Mouse (Mus musculus) neural tube, embryonic 14.5 days (tissue): ENCODE data around the gene Cenpx. TPM values are rescaled to one million over a fixed set of nuclear protein-coding genes. Genes with fewer than 3 reads are reported as not detected.
"Not testable (repeated sequence)": the region's sequence is repeated elsewhere in the genome, so short reads cannot be mapped to it uniquely, and the experiment has no call there.

Experiments
- ATAC-seq: fragments of 200-750 bp; cut with Nextera tagmentation; 2 replicates; pipeline ENCODE4 v1.8.0; 2017; ENCODE audit warnings: low read depth, mild to moderate bottlenecking, moderate TSS enrichment, moderate library complexity
- H3K27ac ChIP-seq: fragments of 300-500 bp; sonication (generic); 2 replicates; pipeline ENCODE4 v1.5.1; 2014; ENCODE audit warnings: low read depth, mild to moderate bottlenecking, control low read depth, low read length, moderate library complexity, mixed read lengths
- H3K27me3 ChIP-seq: fragments of 300-500 bp; sonication (generic); 2 replicates; pipeline ENCODE4 v1.6.1; 2014; ENCODE audit warnings: low read length; ENCODE audit not compliant: control insufficient read depth, insufficient read depth
- H3K36me3 ChIP-seq: fragments of 300-500 bp; sonication (generic); 2 replicates; pipeline ENCODE4 v1.6.1; 2014; ENCODE audit warnings: low read length, mixed read lengths; ENCODE audit not compliant: control insufficient read depth, insufficient read depth
- H3K4me1 ChIP-seq: fragments of 300-500 bp; sonication (generic); 2 replicates; pipeline ENCODE4 v1.6.1; 2014; ENCODE audit warnings: low read length; ENCODE audit not compliant: control insufficient read depth, insufficient read depth
- H3K4me2 ChIP-seq: fragments of 300-500 bp; sonication (generic); 2 replicates; pipeline ENCODE4 v1.6.1; 2014; ENCODE audit warnings: mild to moderate bottlenecking, low read depth, low read length, control low read depth
- H3K4me3 ChIP-seq: fragments of 300-500 bp; sonication (generic); 2 replicates; pipeline ENCODE4 v1.5.1; 2014; ENCODE audit warnings: low read depth, low read length, control low read depth, mixed read lengths
- H3K9ac ChIP-seq: fragments of 300-500 bp; sonication (generic); replicated peaks from 2 replicates; pipeline ENCODE4 v1.6.1; 2014; ENCODE audit warnings: low read depth, mild to moderate bottlenecking, control low read depth, low read length, mixed read lengths
- H3K9me3 ChIP-seq: fragments of 300-500 bp; sonication (generic); 2 replicates; pipeline ENCODE4 v1.6.1; 2016; ENCODE audit warnings: low read length; ENCODE audit not compliant: control insufficient read depth
- WGBS: fragments of 180-500 bp; shearing (Covaris S2); extraction: QIAGEN DNeasy Blood & Tissue Kit; methylation state at CpG from one replicate; pipeline ENCODE4 v1.1.7; 2014; 5-methylcytosine and 5-hydroxymethylcytosine counted together
- polyA plus RNA-seq: library from polyadenylated mRNA; unstranded; fragments of >200 nt; fragmentation: Nextera tagmentation; extraction: Ambion mirVana; gene quantifications from 2 replicates; pipeline ENCODE4 v1.2.1, GENCODE M21; 2014

The Cenpx gene
- polyA plus RNA-seq, 1 experiment from 2014 or later, result 87.6 TPM

DNA sequence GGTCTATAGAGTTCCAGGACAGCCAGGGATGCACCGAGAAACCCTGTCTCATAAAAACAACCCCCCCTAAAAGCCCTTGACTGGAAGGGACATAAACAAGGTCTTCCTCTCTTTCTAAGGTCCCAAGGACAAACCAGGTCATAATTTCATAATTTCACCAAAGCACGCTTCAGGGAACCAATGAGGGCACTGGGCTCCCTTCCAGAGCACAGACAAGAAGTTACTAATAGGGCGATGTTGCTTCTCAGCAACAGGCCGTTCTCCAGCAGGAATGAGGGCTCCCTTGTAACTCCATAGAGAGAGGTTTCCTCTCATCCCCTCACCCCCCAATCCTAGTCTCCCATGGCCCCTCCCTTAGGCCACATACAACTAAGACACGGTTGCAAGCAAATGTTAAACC is 27.4 kb upstream of the Cenpx start:
- H3K36me3 ChIP-seq, result no peaks in the 10 kb centered on the region
- H3K9me3 ChIP-seq, result no peaks in the 10 kb centered on the region
- ATAC-seq, result no peak
- no peak overlapping the region for H3K4me3 ChIP-seq
- no peak overlapping the region for H3K9ac ChIP-seq
- H3K4me2 ChIP-seq, result no peak overlapping the region
- no peaks in the 10 kb centered on the region for H3K4me1 ChIP-seq
- H3K27me3 ChIP-seq, result no peaks in the 10 kb centered on the region
- no peak overlapping the region for H3K27ac ChIP-seq
- 95% methylated on average over 5 of the region's 5 CpGs for WGBS

- WGBS, result 76% methylated on average over 6 of the region's 6 CpGs
- Histone ChIP-seq H3K9me3 (no peaks in the 10 kb centered on the region), H3K9ac (no peak overlapping the region), H3K4me3 (no peak overlapping the region), H3K4me1 (no peaks in the 10 kb centered on the region), H3K27me3 (no peaks in the 10 kb centered on the region), H3K4me2 (no peak overlapping the region), H3K36me3 (no peaks in the 10 kb centered on the region), H3K27ac (no peak overlapping the region)
- no peak for ATAC-seq
These were observed 22.9 kb upstream of the Cenpx start for GRCm38 (mm10) chr11:120736424-120736823.

DNA sequence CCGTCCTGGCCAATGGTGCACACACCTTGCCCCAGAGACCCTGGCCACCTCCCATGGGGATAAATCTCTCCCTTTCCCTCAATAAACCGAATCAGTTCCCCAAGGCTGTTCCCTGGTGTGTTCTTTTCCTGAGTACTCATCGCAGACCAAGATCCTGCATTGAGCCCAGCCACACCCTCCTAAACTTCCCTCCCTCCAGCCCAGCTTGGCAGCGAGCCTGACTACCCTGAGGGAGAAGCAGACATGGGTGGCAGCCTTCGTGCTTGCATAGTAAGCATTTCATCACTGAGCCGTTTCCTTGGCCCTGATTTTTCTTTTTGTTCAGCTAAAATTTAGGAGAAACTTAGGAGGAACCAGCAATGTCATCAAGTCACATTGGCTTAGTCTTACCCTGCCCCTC is 20.0 kb upstream of the Cenpx start:
- no peaks in the 10 kb centered on the region for H3K36me3 ChIP-seq
- H3K4me3 ChIP-seq, result no peak overlapping the region
- no peak for ATAC-seq
- H3K4me1 ChIP-seq, result no peaks in the 10 kb centered on the region
- no peak overlapping the region for H3K9ac ChIP-seq
- no peak overlapping the region for H3K4me2 ChIP-seq
- H3K27me3 ChIP-seq, result no peaks in the 10 kb centered on the region
- H3K9me3 ChIP-seq, result no peaks in the 10 kb centered on the region
- WGBS, result 64% methylated on average over 6 of the region's 6 CpGs
- H3K27ac ChIP-seq, result no peak overlapping the region

DNA sequence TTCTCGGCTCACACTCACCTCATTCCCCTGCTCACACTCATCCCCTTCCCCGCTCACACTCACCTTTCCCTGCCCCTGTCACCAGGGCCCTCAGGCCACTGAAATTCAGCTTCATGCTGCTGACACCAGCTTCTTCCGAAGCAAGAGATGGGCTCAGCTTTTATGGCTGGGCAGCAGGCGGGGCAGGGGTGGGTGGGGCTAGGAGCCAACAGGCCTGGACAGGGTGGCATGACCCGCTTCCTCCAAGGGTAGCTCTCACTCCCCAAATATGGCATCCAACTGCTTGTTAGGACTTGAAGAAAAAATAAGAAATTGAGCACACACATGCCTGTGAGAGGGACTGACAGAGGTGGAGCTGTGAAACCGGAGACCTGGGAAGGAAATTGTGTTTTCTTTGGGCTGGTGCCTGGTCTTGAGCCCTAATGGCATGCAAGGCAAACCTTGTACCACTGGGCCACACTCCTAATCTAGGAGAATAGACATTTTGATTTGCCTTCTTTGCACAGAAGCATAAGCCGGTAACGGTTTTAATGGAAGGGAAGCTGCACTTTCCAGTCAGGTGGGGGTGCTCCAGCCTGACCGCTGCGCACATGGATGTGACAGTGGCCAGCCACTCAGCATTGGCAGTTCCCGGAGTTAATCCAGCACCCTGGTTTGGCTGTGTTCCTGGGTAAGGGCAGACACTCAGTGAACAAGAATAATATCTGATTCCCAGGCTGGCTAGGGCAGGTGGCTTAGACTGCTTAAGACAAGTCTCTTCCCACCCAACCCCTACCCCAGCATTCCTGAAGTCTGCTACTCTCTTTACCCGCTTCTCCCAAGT is 18.5 kb upstream of the Cenpx start, which contains the start of gene Cbr2:
Cbr2 (minus strand) TSS at position 257 of the 823 bp plus-strand sequence.
- H3K36me3 ChIP-seq, result no peaks in the 10 kb centered on the region
- no peaks in the 10 kb centered on the region for H3K4me1 ChIP-seq
- no peak for ATAC-seq
- no peak within 1 kb of the TSS for H3K4me2 ChIP-seq
- no peak within 1 kb of the TSS for H3K27ac ChIP-seq
- no peaks in the 10 kb centered on the region for H3K9me3 ChIP-seq
- H3K27me3 ChIP-seq, result no peaks in the 10 kb centered on the region
- WGBS, result 78% methylated on average over 12 of the region's 12 CpGs
- no peak within 1 kb of the TSS for H3K4me3 ChIP-seq
- no peak within 1 kb of the TSS for H3K9ac ChIP-seq

DNA sequence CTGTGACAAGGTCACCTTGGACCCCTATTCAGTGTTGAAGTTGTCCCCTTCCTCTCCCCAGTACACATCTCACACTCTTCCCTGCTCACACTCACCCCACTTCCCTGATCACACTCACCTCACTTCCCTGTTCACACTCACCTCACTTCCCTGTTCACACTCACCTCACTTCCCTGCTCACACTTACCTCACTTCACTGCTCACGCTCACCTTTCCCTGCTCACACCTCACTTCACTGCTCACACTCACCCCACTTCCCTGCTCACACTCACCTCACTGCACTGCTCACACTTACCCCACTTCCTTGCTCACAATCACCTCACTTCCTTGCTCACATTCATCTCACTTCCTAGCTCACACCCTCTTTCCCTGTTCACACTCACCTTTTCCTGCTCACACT is 17.9 kb upstream of the Cenpx start:
- no peak for ATAC-seq
- H3K4me3 ChIP-seq, result no peak overlapping the region
- WGBS, result 94% methylated on average over 1 of the region's 1 CpGs
- H3K9me3 ChIP-seq, result no peaks in the 10 kb centered on the region
- H3K27ac ChIP-seq, result no peak overlapping the region
- H3K9ac ChIP-seq, result no peak overlapping the region
- H3K4me1 ChIP-seq, result no peaks in the 10 kb centered on the region
- no peaks in the 10 kb centered on the region for H3K36me3 ChIP-seq
- H3K27me3 ChIP-seq, result no peaks in the 10 kb centered on the region
- no peak overlapping the region for H3K4me2 ChIP-seq

- H3K9me3 ChIP-seq, result no peaks in the 10 kb centered on the region
- H3K4me1 ChIP-seq, result no peaks in the 10 kb centered on the region
- no peak for ATAC-seq
- H3K4me3 ChIP-seq, result no peak overlapping the region
- H3K36me3 ChIP-seq, result no peaks in the 10 kb centered on the region
- no peak overlapping the region for H3K4me2 ChIP-seq
- H3K27me3 ChIP-seq, result no peaks in the 10 kb centered on the region
- 87% methylated on average over 10 of the region's 10 CpGs for WGBS
- H3K9ac ChIP-seq, result no peak overlapping the region
- no peak overlapping the region for H3K27ac ChIP-seq
These were observed 16.9 kb upstream of the Cenpx start for GRCm38 (mm10) chr11:120730331-120730870.

- not testable (repeated sequence) for H3K27ac ChIP-seq, H3K36me3 ChIP-seq, H3K4me1 ChIP-seq, H3K27me3 ChIP-seq, H3K9me3 ChIP-seq, H3K4me3 ChIP-seq, H3K9ac ChIP-seq
- peak; percentile 45; the same call in 1 of the 2 replicates for ATAC-seq
- 0 out of 2 replicates have a peak overlapping the region, but pooled peaks have one; percentile 11 for H3K4me2 ChIP-seq
- 2% methylated on average over 17 of the region's 21 CpGs for WGBS
These were observed 16.0 kb upstream of the Cenpx start for GRCm38 (mm10) chr11:120729432-120730050.

DNA sequence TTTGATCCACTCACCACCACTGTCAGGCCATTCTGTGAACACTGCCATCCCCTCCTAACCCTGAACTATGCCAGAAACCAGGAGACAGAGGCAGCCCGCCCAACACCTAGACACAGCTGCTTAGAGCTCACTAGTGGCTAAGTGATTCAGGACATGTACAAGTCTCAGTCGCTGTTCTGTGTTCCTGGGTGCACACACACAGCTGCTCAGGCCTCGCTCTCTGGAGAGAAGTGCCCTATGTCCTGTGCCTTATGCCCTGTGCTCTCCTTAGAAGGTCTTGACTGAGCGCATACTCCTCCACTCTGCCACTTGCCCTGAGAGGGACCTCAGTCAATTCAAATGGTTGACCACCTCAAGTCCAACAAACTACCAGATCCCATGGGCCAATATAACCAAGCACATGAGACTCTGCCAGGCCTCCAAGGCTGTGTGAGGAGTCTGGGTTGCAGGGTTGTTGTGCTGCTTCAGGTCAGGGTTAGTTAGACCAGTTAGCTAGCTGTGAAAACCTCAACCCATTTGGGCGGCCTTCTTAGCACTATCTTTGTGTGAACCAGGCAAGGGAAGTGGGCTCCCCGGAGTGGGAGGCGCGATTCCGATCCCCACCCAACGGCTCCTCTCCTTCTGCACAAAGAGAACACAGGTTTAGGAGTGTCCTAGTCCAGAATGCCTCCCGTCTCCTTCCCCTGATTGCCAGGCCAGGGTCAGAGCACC is 15.1 kb upstream of the Cenpx start:
- whole genome bisulfite sequencing, result 63% methylated on average over 11 of the region's 11 CpGs

More for the DNA sequence above, 15.1 kb upstream of the Cenpx start:
- H3K4me3 ChIP-seq, result no peak overlapping the region
- H3K27me3 ChIP-seq, result no peaks in the 10 kb centered on the region
- H3K4me2 ChIP-seq, result no peak overlapping the region
- H3K4me1 ChIP-seq, result no peaks in the 10 kb centered on the region
- H3K27ac ChIP-seq, result no peak overlapping the region
- H3K9ac ChIP-seq, result no peak overlapping the region
- no peak for ATAC-seq
- H3K36me3 ChIP-seq, result no peaks in the 10 kb centered on the region
- no peaks in the 10 kb centered on the region for H3K9me3 ChIP-seq
